Mouse (Mus musculus) neural tube, embryonic 14.5 days (tissue): ENCODE measurements around the gene Rnpc3. TPM values are rescaled to one million over a fixed set of nuclear protein-coding genes. Genes with fewer than 3 reads are reported as not detected.
"Not testable (repeated sequence)": the region's sequence is repeated elsewhere in the genome, so short reads cannot be mapped to it uniquely, and the experiment has no call there.

Experiments
- ATAC-seq: fragments of 200-750 bp; cut with Nextera tagmentation; 2 replicates; pipeline ENCODE4 v1.8.0; 2017; ENCODE audit warnings: low read depth, mild to moderate bottlenecking, moderate TSS enrichment, moderate library complexity
- H3K27ac ChIP-seq: fragments of 300-500 bp; sonication (generic); 2 replicates; pipeline ENCODE4 v1.5.1; 2014; ENCODE audit warnings: low read depth, mild to moderate bottlenecking, control low read depth, low read length, moderate library complexity, mixed read lengths
- H3K27me3 ChIP-seq: fragments of 300-500 bp; sonication (generic); 2 replicates; pipeline ENCODE4 v1.6.1; 2014; ENCODE audit warnings: low read length; ENCODE audit not compliant: control insufficient read depth, insufficient read depth
- H3K36me3 ChIP-seq: fragments of 300-500 bp; sonication (generic); 2 replicates; pipeline ENCODE4 v1.6.1; 2014; ENCODE audit warnings: low read length, mixed read lengths; ENCODE audit not compliant: control insufficient read depth, insufficient read depth
- H3K4me1 ChIP-seq: fragments of 300-500 bp; sonication (generic); 2 replicates; pipeline ENCODE4 v1.6.1; 2014; ENCODE audit warnings: low read length; ENCODE audit not compliant: control insufficient read depth, insufficient read depth
- H3K4me2 ChIP-seq: fragments of 300-500 bp; sonication (generic); 2 replicates; pipeline ENCODE4 v1.6.1; 2014; ENCODE audit warnings: mild to moderate bottlenecking, low read depth, low read length, control low read depth
- H3K4me3 ChIP-seq: fragments of 300-500 bp; sonication (generic); 2 replicates; pipeline ENCODE4 v1.5.1; 2014; ENCODE audit warnings: low read depth, low read length, control low read depth, mixed read lengths
- H3K9ac ChIP-seq: fragments of 300-500 bp; sonication (generic); replicated peaks from 2 replicates; pipeline ENCODE4 v1.6.1; 2014; ENCODE audit warnings: low read depth, mild to moderate bottlenecking, control low read depth, low read length, mixed read lengths
- H3K9me3 ChIP-seq: fragments of 300-500 bp; sonication (generic); 2 replicates; pipeline ENCODE4 v1.6.1; 2016; ENCODE audit warnings: low read length; ENCODE audit not compliant: control insufficient read depth
- WGBS: fragments of 180-500 bp; shearing (Covaris S2); extraction: QIAGEN DNeasy Blood & Tissue Kit; methylation state at CpG from one replicate; pipeline ENCODE4 v1.1.7; 2014; 5-methylcytosine and 5-hydroxymethylcytosine counted together
- polyA plus RNA-seq: library from polyadenylated mRNA; unstranded; fragments of >200 nt; fragmentation: Nextera tagmentation; extraction: Ambion mirVana; gene quantifications from 2 replicates; pipeline ENCODE4 v1.2.1, GENCODE M21; 2014

Gene Rnpc3
- polyA plus RNA-seq: 61.5 and 70.8 TPM in 2 replicates

- 0 out of 2 replicates have a peak, but pooled peaks cover 3% of the 10 kb centered on the region for H3K36me3 ChIP-seq
- ATAC-seq: peak; percentile 98
- peaks cover 5% of the 10 kb centered on the region; the same call in 1 of the 2 replicates for H3K4me1 ChIP-seq
- no peaks in the 10 kb centered on the region for H3K9me3 ChIP-seq
- under 1% methylated on average over 70 of the region's 70 CpGs for WGBS
- H3K27ac ChIP-seq: peak within 1 kb of the TSS; percentile 100
- peak within 1 kb of the TSS; percentile 85 for H3K9ac ChIP-seq
- H3K4me2 ChIP-seq: peak within 1 kb of the TSS; percentile 81
- H3K4me3 ChIP-seq: peak within 1 kb of the TSS; percentile 76
- no peaks in the 10 kb centered on the region for H3K27me3 ChIP-seq
Observed at GRCm38 (mm10) chr3:113629606-113630359, at the start of gene Rnpc3. Gene Rnpc3 (minus strand): TSS chr3:113630149.

- H3K9me3 ChIP-seq: no peaks in the 10 kb centered on the region
Observed at GRCm38 (mm10) chr3:113656940-113657339, 27.0 kb upstream of the Rnpc3 start.

GRCm38 (mm10) chr3:113654335-113654734, 24.4 kb upstream of the Rnpc3 start:
- H3K4me2 ChIP-seq: no peak overlapping the region
- ATAC-seq: no peak
- H3K27me3 ChIP-seq: no peaks in the 10 kb centered on the region
- no peaks in the 10 kb centered on the region for H3K36me3 ChIP-seq
- WGBS: 82% methylated on average over 3 of the region's 3 CpGs
- H3K4me1 ChIP-seq: no peaks in the 10 kb centered on the region
- no peak overlapping the region for H3K27ac ChIP-seq
- H3K9me3 ChIP-seq: no peaks in the 10 kb centered on the region
- H3K9ac ChIP-seq: no peak overlapping the region
- H3K4me3 ChIP-seq: no peak overlapping the region

More at GRCm38 (mm10) chr3:113656940-113657339, 27.0 kb upstream of the Rnpc3 start:
- Histone ChIP-seq H3K4me1 (no peaks in the 10 kb centered on the region), H3K27ac (no peak overlapping the region), H3K4me2 (no peak overlapping the region), H3K9ac (no peak overlapping the region), H3K27me3 (no peaks in the 10 kb centered on the region), H3K36me3 (no peaks in the 10 kb centered on the region), H3K4me3 (no peak overlapping the region)
- peak; percentile 79; the same call in 1 of the 2 replicates for ATAC-seq
- 57% methylated on average over 2 of the region's 2 CpGs for WGBS

- peak; percentile 54 for ATAC-seq
- not testable (repeated sequence) for H3K9ac ChIP-seq, H3K27me3 ChIP-seq, H3K9me3 ChIP-seq, H3K4me3 ChIP-seq, H3K4me1 ChIP-seq, H3K27ac ChIP-seq, H3K4me2 ChIP-seq, H3K36me3 ChIP-seq
- WGBS: 44% methylated on average over 3 of the region's 3 CpGs
Observed at GRCm38 (mm10) chr3:113651386-113651785, 21.4 kb upstream of the Rnpc3 start.

- Histone ChIP-seq H3K4me2 (no peak overlapping the region), H3K9ac (no peak overlapping the region), H3K4me3 (no peak overlapping the region), H3K27ac (no peak overlapping the region), H3K27me3 (no peaks in the 10 kb centered on the region), H3K4me1 (no peaks in the 10 kb centered on the region), H3K9me3 (no peaks in the 10 kb centered on the region), H3K36me3 (no peaks in the 10 kb centered on the region)
- ATAC-seq: no peak
- WGBS: 96% methylated on average over 1 of the region's 1 CpGs
Observed at GRCm38 (mm10) chr3:113639545-113639944, 9.6 kb upstream of the Rnpc3 start.

- H3K4me3 ChIP-seq: no peak overlapping the region
- H3K27me3 ChIP-seq: no peaks in the 10 kb centered on the region
- H3K9me3 ChIP-seq: no peaks in the 10 kb centered on the region
- no peak overlapping the region for H3K4me2 ChIP-seq
- peaks cover 5% of the 10 kb centered on the region; the same call in 1 of the 2 replicates for H3K4me1 ChIP-seq
- H3K27ac ChIP-seq: no peak overlapping the region
- no peaks in the 10 kb centered on the region for H3K36me3 ChIP-seq
- no peak for ATAC-seq
- no peak overlapping the region for H3K9ac ChIP-seq
Observed at GRCm38 (mm10) chr3:113634220-113634619, 4.3 kb upstream of the Rnpc3 start.

GRCm38 (mm10) chr3:113631611-113632010, 1.7 kb upstream of the Rnpc3 start:
- no peaks in the 10 kb centered on the region for H3K9me3 ChIP-seq

GRCm38 (mm10) chr3:113630564-113630963, 615 bp upstream of the Rnpc3 start:
- Histone ChIP-seq H3K4me2 (peak overlapping the region; percentile 81), H3K4me1 (peaks cover 5% of the 10 kb centered on the region; the same call in 1 of the 2 replicates), H3K9ac (peak overlapping the region; percentile 85), H3K27me3 (no peaks in the 10 kb centered on the region), H3K36me3 (0 out of 2 replicates have a peak, but pooled peaks cover 3% of the 10 kb centered on the region), H3K27ac (peak overlapping the region; percentile 100), H3K9me3 (no peaks in the 10 kb centered on the region), H3K4me3 (peak overlapping the region; percentile 76)
- 0 out of 2 replicates have a peak, but pooled peaks have one; percentile 9 for ATAC-seq
- WGBS: 19% methylated on average over 13 of the region's 13 CpGs

More at GRCm38 (mm10) chr3:113631611-113632010, 1.7 kb upstream of the Rnpc3 start:
- H3K36me3 ChIP-seq: no peaks in the 10 kb centered on the region
- H3K27ac ChIP-seq: no peak overlapping the region
- peaks cover 5% of the 10 kb centered on the region; the same call in 1 of the 2 replicates for H3K4me1 ChIP-seq
- H3K4me3 ChIP-seq: no peak overlapping the region
- H3K9ac ChIP-seq: no peak overlapping the region
- no peaks in the 10 kb centered on the region for H3K27me3 ChIP-seq
- ATAC-seq: no peak
- no peak overlapping the region for H3K4me2 ChIP-seq

- no peak within 1 kb of the TSS for H3K4me3 ChIP-seq
- peaks cover 15% of the 10 kb centered on the region for H3K36me3 ChIP-seq
- no peaks in the 10 kb centered on the region for H3K9me3 ChIP-seq
- no peaks in the 10 kb centered on the region for H3K27me3 ChIP-seq
- no peaks in the 10 kb centered on the region for H3K4me1 ChIP-seq
- no peak within 1 kb of the TSS for H3K4me2 ChIP-seq
- WGBS: 96% methylated on average over 2 of the region's 2 CpGs
- no peak within 1 kb of the TSS for H3K9ac ChIP-seq
- H3K27ac ChIP-seq: no peak within 1 kb of the TSS
- ATAC-seq: no peak
Observed at GRCm38 (mm10) chr3:113606599-113606998, 23.4 kb downstream of the Rnpc3 start, which contains the start of gene Amy1. Gene Amy1 (minus strand): TSS chr3:113606699.
